Mouse (Mus musculus) lung, postnatal 36 days (tissue): ENCODE data around the gene Rnf144a.
"Not testable (repeated sequence)": the region's sequence is repeated elsewhere in the genome, so short reads cannot be mapped to it uniquely, and the experiment has no call there.

ENCODE experiments used
- DNase-seq: peaks from one replicate; pipeline ENCODE4 v3.0.0; 2022; ENCODE audit warnings: mixed read lengths

Rnf144a gene

DNA sequence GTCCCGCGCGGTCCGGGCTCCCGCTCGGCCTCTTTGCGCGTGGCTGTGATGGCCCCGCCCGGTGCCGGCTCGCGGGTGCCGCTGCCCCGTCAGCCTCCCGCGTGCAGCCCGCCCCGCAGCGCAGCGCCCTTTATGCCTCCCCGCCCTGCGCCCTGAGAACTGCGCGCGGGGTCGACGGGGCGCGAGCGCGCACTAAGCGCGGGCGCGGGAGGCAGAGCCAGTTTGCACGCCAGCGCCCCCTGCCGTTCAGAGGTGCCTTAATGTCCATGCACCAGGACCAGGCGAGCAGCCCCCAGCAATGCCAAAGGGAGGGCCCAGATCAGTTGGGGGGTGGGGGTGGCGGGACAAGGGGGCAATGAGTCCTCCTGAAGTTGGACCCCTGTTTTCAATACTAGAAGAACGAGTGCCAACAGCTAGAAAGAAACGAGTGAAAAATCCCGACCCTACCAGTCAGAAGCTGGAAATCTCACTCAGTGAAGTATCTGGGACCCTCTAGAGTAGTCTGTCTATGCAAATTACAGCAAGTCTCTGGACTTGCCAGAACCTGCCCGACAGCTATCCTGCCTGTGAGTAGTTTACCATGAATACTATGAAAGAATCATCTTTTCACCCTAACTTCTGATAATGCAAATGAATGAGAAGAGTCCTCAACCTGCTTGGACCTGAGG is at the start of gene Rnf144a:
TSS of gene Rnf144a (minus strand) at position 151 of the 668 bp plus-strand sequence.
- DNase-seq, result peak; percentile 94

DNA sequence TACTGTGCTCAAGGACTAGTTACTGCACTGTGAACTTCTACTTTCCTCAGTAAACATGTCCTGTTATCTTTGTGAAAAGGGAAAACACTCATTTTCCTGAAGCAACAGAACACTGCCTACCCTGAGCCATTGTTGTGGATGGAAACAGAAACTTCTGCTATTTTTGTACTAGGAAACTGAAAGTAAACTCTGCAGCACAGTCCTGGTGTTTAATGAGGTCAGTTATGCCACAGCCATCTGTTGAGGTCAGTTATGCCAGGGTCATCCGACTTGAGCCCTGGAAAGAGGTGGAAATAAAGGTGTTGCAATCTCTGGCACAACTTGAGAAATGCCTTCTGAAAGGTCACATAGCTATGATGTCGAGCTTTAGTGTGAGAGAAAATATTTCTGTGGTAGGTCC is 45.0 kb upstream of the Rnf144a start:
- peak; percentile 73 for DNase-seq

DNA sequence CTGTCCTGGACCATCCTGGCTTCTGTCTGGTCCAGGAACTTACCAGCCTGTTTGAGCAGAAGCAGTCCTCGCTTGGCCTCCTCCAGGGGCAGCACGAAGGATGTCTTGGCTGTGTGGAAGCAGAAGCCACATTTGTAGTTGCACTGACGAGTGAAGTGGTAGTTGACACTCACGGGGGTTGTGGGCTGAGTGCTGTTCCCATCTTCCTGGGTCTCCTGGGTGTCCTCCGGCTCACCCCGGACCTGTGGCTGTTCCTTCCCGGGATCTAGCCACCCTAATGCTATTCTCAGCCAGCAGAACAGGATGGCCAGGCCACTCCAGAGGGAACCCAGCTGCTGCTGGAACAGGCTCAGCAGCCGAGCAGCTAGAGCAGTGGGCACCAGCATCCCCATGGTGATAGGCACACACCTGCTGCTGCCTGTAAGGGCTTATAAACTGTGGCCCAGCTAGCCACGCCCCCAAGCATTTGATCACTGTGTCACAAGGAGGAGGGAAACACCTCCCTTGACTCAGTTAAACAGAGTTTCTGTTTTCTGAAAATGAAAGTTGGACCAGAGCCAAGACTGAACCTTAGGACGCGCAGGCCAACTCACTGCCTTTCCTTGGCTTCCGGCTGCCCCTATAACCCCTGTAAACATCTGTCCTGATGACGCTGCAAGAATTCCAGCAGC is 41.1 kb upstream of the Rnf144a start, which contains the start of gene Rsad2:
TSS of gene Rsad2 (minus strand) at position 425 of the 671 bp plus-strand sequence.
- peak; percentile 88 for DNase-seq

DNA sequence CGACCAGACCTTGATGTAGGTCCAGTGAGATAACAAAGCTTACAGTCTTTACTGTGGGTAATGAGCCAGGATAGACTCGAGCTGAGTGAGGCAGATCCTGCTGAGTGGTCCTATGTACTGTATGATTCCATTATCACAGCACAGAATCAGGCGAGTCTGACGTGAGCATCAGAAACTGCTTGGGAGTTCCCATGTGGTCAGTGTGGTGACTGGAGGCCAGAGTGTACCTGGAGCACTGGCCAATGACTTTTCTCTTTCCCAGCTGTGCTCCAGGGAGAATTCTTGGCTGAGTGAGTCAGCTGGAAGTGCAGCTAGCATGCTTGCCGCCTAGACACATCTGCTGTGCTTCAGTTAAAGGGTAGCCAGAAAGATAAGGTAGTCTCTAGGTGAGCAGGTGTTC is 39.6 kb upstream of the Rnf144a start:
- DNase-seq, result no peak

DNA sequence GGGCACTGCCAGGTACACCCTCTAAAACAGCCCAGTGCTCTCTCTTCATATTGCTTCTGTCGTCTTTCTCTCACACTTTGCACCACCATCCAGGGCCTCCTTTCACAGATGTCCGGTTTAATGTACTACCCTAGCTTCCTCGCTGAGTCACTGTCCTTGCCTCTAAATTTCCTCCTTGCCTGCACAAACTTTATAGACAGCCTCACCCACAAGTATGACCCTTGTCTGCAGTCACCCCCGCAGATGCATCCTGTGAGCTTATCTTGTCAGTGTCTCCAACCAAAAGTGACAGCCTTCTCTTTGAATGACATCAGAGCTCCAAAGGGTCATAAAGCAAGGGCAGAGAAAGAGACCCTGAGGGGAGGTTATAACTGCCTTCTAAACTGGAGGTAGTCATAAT is 37.9 kb upstream of the Rnf144a start:
- DNase-seq, result no peak

DNA sequence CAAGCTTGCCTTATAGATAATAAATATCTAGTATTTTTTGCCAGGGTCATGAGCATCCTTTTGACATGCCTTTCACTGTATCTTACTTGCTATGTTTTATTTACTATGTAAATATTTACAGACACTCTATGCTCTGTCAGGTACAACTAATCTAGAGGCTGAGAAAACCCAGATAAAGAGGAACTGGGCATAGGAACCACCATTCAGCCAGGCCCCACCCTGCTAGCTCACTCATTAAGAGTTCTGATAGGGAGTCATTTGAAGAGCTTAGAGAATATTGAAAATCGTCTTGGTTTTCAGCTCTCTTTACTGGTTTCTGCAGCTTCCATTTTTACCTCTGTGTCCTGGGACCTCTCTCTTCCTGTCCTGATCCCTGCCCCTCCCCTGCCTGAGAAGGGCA is 36.1 kb upstream of the Rnf144a start:
- no peak for DNase-seq

DNA sequence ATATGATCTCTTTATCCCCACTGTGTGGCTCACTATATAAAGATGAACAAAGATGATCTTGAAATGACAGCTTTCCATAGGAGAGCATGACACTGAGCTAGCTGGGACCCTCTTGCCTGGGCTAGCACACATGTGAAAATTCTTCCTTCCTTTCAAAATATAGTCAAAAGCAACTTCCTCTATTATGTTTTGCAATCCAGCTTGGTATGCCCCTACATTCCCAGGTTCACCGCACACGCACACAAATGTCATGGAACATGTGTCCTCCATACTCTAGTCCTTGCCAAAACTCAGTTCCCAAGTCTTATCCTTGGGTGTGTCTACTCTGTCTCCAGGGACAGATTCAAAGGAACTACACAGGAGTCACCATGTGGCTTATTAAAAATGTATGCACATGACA is 34.4 kb upstream of the Rnf144a start:
- no peak for DNase-seq

DNA sequence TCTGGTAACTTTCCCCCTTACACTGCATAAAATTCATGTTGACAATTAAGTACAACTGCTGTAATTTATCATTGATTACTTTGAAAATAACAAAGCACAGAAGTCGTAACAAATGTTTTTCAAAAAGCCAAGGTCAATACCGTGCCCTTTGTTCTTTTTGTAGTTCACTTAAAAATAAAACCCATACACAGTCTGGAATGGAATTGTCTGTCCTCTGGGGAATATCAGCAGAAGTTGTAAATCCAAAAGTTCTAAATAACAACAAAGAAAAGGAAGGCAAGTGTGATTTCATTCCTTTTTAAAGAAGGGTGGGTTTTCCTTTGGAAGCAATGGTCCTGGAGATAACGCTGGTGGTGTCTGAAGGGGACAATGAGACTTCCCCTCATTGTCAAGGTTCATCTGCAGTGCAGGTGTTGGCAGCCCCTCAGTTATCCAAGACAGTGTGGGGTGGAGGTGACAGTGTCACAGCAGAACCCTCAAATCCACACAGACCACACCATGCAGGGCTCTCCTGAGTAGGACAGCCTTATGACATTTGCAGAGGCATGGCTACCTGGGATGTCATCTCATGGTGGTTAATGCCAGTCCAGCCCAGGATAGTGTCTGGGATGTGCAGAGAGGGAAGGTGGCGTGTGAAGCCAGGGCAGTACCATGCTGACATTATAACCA is 31.5 kb upstream of the Rnf144a start:
- no peak for DNase-seq

DNA sequence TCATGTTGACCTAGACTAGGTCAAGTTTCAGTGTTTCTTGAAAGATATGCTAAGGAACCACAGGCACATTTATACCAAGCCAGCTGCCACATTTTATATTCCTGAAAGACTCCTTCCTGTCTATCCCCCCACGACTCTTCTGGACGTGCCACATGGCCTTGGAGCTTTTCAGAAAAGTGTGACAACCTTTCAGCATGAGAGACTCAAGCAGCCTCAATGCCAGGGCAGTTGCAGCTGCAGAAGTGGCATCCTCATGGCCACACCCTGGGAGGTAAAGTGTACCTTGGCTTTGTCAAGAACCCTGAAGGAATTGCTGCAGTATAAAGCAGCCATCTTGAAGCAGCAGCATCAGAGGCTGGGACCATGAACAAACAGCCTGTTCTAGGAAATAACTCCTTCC is 29.5 kb upstream of the Rnf144a start:
- DNase-seq, result no peak

DNA sequence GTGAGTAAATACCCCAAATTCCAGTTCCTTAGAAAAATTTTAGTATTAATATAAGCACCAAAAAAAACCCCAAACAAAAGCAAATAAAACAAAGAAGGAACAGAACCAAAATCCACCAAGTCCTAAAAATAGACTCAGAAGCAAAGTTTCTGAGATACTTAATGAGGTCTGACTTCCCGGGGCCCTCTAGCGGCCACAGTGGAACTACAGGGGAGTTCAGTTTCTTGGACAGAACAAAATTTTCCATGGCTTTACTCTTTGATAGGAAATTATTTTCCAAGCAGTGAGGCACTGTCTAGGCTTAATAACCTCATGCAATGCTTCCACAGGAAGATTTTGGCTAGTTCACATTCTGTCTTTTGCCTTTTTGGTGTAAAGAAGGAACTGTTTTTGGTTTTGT is 29.0 kb upstream of the Rnf144a start:
- peak; percentile 91 for DNase-seq

DNA sequence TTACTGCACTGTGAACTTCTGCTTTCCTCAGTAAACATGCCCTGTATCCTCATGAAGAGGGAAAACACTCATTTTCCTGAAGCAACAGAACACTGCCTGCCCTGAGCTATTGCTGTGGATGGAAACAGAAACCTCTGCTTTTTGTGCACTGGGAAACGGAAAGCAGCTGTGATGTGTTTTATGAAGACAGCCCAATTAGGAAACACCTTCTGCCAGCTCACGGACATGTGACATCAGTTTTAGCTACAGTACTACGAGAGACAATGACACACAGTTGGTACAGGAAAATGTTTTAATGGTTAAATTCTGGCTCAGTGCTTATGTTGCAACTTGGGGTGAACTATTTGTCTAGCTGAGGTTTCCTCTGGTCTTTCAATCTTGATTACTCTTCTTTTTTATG is 24.3 kb upstream of the Rnf144a start:
- DNase-seq, result peak; percentile 23

DNA sequence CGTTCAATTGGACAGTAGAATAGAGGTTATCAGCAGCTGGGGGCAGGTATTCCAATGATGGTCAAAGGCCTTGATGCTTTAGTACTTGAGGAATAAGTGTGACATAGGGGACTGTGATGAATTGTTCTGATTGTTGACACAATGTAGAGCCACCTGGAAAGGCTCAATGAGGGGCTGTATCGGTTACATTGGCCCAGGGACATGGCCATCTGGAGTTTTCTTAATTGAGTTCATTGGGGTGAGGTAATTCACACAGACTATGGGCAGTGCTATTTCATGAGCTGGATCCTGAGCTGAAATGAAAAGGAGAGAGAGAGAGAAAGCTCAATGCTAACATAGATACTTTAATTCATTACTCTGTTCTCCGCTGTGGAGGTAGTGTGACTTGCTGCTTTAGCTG is 22.9 kb upstream of the Rnf144a start:
- no peak for DNase-seq

DNA sequence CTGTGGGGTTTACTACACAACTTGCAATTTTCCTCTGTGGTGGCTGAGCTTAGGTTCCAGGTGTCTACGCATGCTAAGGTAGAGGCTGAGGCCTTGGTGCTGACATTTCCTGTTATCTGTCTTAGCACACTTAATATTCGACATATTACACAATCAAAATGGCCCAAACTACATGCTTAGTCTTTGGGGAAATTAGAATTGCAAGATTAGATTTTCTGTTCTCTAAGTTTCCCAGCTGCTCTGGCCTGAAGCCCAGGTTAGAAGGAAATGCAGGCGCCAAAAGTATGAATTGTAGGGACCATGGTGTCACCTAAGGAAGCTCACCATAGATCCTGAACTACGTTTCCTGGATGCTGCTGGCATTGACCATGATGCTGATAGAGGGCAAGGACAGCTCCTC is 21.3 kb upstream of the Rnf144a start:
- no peak for DNase-seq

DNA sequence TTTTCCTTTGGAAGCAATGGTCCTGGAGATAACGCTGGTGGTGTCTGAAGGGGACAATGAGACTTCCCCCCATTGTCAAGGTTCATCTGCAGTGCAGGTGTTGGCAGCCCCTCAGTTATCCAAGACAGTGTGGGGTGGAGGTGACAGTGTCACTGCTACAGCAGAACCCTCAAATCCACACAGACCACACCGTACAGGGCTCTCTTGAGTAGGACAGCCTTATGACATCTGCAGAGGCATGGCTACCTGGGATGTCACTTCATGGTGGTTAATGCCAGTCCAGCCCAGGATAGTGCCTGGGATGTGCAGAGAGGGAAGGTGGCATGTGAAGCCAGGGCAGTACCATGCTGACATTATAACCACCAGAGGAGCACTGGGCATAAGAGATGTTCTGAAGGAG is 13.7 kb upstream of the Rnf144a start:
- DNase-seq, result not testable (repeated sequence)

DNA sequence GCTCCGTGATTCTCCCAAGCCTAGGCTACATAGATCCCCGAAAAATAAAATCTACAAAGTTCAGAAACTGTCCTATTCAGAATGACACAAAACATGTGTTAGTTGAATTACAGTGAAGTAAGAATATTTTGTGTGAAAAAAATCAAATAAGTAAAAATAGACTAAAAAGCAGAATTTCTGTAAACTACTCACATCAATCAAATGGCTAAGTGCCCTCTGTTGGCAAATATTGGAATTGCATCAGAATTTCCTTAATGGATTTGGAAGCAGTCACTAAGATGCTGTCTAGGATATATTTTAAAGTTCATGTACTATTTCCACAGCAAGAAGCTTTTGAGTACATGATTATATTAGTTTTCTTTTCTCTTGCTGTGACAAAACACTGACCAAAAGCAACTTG is 9.8 kb upstream of the Rnf144a start:
- peak; percentile 82 for DNase-seq

DNA sequence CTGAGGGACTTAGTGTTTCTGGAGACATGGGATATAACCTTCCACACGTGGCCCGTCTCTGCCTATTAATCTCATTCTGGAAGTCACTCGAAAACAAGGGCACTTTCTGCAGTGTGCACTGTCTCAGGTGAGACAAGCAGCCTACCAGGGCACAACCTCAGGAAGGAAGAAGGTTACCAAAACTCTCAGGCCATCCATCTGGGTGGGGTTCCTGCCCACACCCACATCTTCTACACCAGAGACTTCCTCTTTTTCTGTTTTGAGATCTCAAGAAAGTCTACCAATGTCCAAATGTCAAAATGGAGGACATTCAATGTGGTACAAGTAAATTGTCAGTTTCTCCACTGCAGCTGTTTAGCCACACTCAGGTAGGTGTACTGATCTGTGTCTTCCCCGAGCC is 3.3 kb upstream of the Rnf144a start:
- DNase-seq, result peak; percentile 35

DNA sequence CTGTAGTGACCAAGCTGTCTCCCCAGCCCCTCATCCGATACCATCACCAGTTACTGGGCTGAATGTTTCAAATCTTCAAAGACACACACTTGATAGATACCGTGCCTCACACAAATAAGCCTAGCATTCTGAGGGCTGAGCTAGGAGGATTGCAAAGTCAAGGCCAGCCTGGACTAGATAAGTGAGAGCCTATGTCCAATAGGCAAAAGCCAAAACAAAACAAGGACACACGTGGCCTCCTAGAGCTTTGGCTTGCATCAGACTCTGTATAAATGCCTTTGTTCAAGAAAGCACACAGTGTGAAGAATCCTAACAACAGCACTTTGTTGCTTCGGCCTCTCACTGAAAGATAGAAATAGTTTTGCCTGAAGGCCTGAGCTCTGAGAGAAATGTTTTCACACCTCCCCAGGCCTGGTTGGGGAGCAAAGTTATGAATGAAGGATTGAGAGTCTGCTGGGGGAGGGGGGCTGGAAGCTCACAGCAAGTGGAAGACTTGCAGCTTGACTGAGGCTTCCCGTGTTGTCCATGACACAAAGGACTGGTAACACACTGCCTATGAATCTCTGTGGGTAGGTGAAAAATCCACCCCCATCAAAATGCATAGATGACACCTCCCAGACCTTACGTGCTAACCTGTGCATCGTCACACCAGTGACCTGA is 1.7 kb upstream of the Rnf144a start:
- no peak for DNase-seq

DNA sequence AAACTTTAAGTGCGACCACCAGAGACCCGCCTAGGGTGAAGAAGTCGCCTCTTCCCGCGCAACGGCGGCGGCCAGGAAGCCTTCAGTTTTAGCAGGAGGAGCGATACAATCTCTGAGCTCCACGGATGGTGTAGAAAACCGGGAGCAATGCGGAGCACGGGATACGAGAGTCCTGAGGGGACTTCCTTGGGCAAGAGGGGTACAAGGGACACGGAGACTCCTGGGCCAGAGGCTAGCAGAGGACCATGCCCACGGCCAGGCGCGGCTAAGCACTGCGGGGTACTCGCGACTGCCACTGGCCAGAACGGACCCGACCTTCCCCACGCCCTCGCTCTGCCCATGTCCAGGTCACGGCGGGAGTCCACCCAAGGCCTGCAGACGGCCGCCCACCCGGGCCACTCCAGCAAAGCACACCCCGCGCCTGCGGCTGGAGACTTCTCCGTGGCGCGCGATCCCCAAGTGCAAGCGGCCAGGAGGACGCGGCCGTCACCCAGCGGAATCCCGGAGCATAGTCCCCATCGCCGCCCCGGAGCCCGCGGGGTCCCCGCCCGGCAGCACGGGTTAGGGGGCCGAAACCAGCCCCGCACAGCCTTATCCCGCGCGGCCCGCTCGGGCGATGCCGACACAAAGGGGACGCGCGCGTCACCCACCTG is 477 bp downstream of the Rnf144a start:
- DNase-seq, result peak; percentile 28

DNA sequence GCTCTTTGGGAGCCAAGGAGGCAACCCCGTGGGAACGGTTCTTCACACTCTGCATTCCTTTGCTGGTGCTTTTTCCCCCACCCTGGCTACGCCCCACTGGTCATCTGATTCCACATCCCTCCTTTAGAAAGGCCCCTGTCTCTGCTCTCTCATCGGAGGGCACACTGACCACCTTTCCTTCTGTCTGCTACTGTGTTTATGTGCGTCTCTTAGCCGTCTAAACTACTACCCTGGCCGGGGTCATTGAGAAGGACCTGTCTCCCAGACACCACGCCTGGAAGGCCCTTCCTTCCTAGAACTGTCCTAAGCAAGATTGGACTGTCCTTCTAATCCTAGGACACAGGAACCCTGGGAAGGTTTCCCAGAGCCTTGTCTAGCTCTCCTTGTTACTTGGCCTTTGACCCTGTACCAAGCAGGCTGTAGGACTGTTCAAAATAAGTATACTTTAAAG is 1.1 kb downstream of the Rnf144a start:
- peak; percentile 40 for DNase-seq

DNA sequence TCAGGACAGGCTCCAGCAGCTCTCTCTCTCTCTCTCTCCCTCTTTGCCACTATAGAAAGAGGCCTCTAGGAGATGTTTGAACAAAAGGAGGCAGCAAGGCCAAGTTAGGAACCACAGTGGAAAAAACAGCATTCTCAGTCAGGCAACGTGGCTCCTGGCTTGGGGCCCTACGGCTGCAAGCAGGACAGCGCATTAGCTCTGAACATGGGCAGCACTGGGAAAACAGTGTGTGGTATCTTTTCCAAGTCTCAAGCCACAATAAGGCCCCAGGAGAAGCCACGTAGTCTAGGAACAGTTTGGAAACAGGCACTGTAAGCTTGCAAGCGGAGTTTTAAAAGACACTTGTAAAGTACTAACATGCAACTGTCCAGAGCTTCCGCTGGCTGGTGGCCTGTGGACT is 2.3 kb downstream of the Rnf144a start:
- DNase-seq, result no peak

DNA sequence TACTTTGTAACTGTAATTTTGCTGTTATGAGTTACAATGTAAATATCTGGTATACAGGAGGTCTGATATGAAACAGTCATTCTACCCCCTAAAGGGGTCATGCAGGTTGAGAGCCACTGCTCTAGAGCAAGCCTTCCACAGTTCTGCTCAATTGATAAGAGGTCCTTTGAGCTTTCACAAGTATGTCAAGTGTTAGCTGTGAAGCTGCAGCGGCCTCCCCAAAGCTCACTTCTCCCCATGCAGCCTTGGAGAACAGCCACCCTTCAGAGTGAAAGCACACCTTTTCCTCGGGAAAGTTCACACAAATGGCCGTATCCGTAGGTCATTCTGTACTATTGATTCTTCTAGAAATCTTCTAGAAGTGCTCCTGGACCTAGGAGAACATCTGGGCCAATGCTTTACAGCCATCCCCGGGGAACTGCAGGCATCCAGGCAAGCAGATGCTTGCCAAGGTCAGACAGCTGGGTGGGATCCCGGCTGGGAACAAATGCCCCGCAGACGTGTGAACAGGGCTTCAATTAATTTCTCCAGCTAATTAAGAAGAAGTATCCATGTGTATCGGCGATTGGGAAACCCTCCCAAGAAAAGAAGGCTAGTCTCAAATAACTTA is 3.1 kb downstream of the Rnf144a start:
- DNase-seq, result no peak

DNA sequence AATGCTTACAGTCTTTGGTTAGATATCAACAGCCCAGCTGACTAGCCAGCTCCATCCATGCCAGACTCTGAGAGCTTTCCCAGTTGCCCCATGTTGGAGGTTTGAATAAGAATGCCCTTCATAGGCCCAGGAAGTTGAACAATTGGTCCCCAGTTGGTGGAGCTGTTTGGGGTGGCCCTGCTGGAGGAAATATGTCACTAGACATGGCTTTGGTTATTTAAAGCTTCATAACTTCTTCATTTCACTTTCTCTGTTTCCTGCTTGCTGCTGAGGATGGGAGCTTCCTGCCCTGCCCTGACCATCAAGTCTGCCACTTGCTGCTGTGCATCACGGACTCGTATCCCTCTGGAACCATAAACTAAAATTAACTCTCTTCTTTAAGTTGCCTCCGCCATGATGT is 4.6 kb downstream of the Rnf144a start:
- DNase-seq, result no peak

DNA sequence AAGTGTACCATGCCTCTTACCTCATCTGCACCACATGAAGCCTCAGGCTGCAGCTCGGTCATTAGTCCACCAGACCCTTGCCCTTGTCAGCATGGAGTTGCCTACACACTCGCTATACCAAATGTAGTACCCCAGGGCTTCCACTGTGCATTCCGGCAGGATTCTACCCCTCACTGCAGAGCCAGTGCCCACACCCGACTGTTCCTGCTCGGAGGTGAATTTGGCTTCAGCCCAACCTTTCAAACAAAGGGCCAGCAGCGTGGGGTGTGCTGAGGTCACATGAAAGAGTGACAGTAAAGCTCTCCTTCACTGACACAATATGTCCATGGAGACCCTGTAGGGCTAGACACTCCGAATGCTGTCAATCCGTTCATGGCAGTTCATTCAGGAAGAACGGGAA is 6.3 kb downstream of the Rnf144a start:
- DNase-seq, result no peak
